Mouse (Mus musculus) hematopoietic stem cell, adult 5-6 weeks (primary cell): Measurements from ENCODE around the gene Mlx. TPM values are rescaled to one million over a fixed set of nuclear protein-coding genes. Genes with fewer than 3 reads are reported as not detected.
"Not testable (repeated sequence)": the region's sequence is repeated elsewhere in the genome, so short reads cannot be mapped to it uniquely, and the experiment has no call there.

Source experiments
- ATAC-seq, 2 experiments: fragments of 125-278 bp in 1 of 2; replicated peaks in 1 of 2; 2 replicates each; pipeline ENCODE4 v1.8.0; 2016 to 2017; ENCODE audit warnings: inconsistent platforms in 2 of 2, mild to moderate bottlenecking in 2 of 2, moderate number of reproducible peaks in 2 of 2, low read depth in 1 of 2, moderate TSS enrichment in 1 of 2; ENCODE audit not compliant: low FRiP score in 2 of 2, poor library complexity in 2 of 2, severe bottlenecking in 2 of 2, insufficient read depth in 1 of 2, low TSS enrichment in 1 of 2
- total RNA-seq: library from RNA; stranded (forward); fragments of 172-1452, 232-1000 nt; gene quantifications from 2 replicates; pipeline ENCODE4 v1.2.3, GENCODE M21; 2017

Gene Mlx
- total RNA-seq, 1 experiment from 2014 or later: 36.5 TPM

- no peak for ATAC-seq
Observed at GRCm38 (mm10) chr11:101120545-101121188, 33.6 kb downstream of the Mlx start.

- not testable (repeated sequence) for ATAC-seq
Observed at GRCm38 (mm10) chr11:101124494-101124893, 37.4 kb downstream of the Mlx start.

GRCm38 (mm10) chr11:101125008-101125407, 37.9 kb downstream of the Mlx start:
- not testable (repeated sequence) for ATAC-seq

GRCm38 (mm10) chr11:101127075-101127474, 40.0 kb downstream of the Mlx start:
- no peak for ATAC-seq

- ATAC-seq: no peak
Observed at GRCm38 (mm10) chr11:101128996-101129577, 42.0 kb downstream of the Mlx start.

- ATAC-seq: no peak
Observed at GRCm38 (mm10) chr11:101130056-101130756, 43.1 kb downstream of the Mlx start.

- no peak for ATAC-seq
Observed at GRCm38 (mm10) chr11:101131187-101131586, 44.1 kb downstream of the Mlx start.

GRCm38 (mm10) chr11:101131701-101132100, 44.6 kb downstream of the Mlx start:
- no peak for ATAC-seq

GRCm38 (mm10) chr11:101133037-101133436, 46.0 kb downstream of the Mlx start:
- no peak for ATAC-seq

GRCm38 (mm10) chr11:101134217-101134865, 47.3 kb downstream of the Mlx start:
- no peak for ATAC-seq

- no peak for ATAC-seq
Observed at GRCm38 (mm10) chr11:101137000-101137399, 49.9 kb downstream of the Mlx start.

GRCm38 (mm10) chr11:101138536-101139181, 51.6 kb downstream of the Mlx start:
- no peak for ATAC-seq

GRCm38 (mm10) chr11:101140164-101140819, 53.2 kb downstream of the Mlx start:
- ATAC-seq: no peak

GRCm38 (mm10) chr11:101141088-101141487, 54.0 kb downstream of the Mlx start:
- no peak for ATAC-seq
